Mouse (Mus musculus): Measurements from ENCODE around the gene Ap2s1. TPM values are rescaled to one million over a fixed set of nuclear protein-coding genes. Genes with fewer than 3 reads are reported as not detected.
"Not testable (repeated sequence)": the region's sequence is repeated elsewhere in the genome, so short reads cannot be mapped to it uniquely, and the experiment has no call there.

Gene Ap2s1
- polyA plus RNA-seq, 1 experiment: 118 TPM

DNA sequence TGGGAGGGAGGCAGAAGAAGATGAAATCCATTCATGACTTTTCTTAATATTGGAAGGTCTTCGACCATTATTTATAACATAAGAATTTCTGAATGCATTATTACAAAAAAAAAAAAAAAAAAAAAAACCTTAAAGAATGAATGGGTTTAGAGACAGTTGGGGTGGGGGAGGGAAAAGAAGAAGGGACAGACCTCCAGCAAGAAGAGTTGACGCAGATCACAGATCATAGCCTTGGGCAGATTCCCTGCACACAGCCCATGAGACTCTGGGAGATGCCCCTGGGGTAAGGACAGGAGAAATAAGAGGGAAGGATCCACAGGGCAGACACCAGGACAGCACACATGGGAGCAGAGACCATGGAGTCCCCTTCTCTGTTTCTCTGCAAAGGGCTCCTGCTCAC lies 16.6 kb upstream of the Ap2s1 start, which contains the start of gene Ceacam9:
Ceacam9 (plus strand) TSS at position 301 of the 400 bp plus-strand sequence.
- Histone ChIP-seq H3K4me3 (ENCODE audit: insufficient read depth, low read length) (no peak within 1 kb of the TSS), H3K27ac (ENCODE audit: insufficient read depth, low read length) (no peak within 1 kb of the TSS), H3K4me1 (ENCODE audit: control insufficient read depth, insufficient read depth, low read length) (no peaks in the 10 kb centered on the region)
- no peak for TF ChIP-seq POLR2A (IDR thresholded peaks at IDR 0.05; ENCODE audit: low read depth, low read length)
- TF ChIP-seq CTCF (IDR thresholded peaks at IDR 0.05; ENCODE audit: borderline replicate concordance, insufficient read depth, low read length): no peak

DNA sequence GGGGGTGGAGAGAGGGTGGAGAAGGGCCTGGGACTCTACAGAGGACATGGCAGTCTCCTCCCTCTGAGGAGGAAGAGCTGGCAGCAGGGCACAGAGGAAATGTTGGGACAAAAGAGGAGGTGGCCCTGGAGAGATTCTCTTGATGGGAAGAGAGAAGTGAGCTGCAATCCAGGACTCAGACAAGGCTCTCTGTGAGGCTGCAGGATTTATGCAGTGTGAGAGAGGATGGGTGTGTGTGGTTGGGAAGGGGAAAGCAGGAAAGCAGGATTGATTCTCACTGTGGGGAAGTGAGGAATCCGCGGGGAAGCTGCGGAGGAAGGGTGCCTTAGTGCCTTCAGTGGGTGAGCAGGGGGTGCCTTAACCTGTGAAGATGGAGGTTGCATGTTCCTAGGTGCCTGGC lies 15.7 kb upstream of the Ap2s1 start:
- not testable (repeated sequence) for H3K4me3 ChIP-seq (ENCODE audit: insufficient read depth, low read length); H3K27ac ChIP-seq (ENCODE audit: insufficient read depth, low read length); H3K4me1 ChIP-seq (ENCODE audit: control insufficient read depth, insufficient read depth, low read length)

DNA sequence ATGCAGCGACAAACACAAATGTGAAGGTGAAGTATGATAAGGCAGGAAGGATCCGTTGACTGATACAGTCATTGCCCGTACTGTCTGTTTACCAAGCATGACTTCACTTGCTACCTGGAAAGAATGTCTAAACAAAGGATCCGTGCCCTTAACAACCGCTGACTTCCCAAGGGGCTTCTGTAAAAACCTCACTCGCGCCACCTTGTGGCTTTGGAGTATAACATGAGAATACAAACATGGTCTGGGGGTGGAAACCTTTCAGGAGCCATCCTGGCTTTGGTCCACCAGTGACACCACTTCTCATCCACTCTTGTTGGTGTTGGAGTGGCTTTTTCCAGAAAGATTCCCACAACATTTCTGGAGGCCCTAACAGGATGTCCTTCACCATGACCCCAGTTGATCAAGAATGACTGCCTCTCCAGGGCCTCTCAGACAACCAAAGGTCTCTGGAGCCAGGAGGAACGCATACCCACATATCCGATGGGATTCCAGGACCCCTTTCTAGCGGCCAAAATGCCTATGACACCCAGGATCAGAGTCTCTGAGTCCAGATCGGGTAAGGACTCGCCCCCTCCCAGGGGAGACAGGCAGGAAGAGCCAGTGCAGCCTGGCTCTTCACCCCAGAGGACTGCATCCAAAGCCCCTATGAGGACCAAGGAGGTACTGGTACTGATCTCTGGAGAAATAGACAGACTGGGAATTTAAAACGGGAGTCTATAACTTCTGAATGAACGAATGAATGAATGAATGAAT lies 9.4 kb upstream of the Ap2s1 start:
- Histone ChIP-seq H3K4me3 (ENCODE audit: insufficient read depth, low read length) (no peak overlapping the region), H3K27ac (ENCODE audit: insufficient read depth, low read length) (no peak overlapping the region), H3K4me1 (ENCODE audit: control insufficient read depth, insufficient read depth, low read length) (no peaks in the 10 kb centered on the region)
- TF ChIP-seq POLR2A (IDR thresholded peaks at IDR 0.05; ENCODE audit: low read depth, low read length) (no peak), CTCF (IDR thresholded peaks at IDR 0.05; ENCODE audit: borderline replicate concordance, insufficient read depth, low read length) (no peak)

DNA sequence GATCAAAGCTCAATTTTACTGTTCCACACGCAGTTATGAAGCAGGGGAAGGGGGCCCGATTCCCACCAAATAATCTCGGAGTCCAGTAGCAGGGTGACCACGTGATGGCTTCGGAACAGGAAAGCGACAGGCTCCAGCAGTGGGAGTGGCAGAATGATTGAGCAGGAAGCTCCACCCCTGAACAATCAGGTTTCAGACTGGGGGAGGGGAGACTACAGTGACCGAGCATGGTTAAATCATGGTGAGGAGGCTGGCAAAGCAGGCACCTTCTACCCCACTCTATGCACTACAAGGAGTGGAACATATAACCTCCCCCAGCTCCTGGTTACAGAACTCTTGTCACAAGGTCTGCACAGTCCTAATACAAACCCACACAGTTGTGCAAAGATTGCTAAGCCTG lies 8.6 kb upstream of the Ap2s1 start:
- not testable (repeated sequence) for H3K4me1 ChIP-seq (ENCODE audit: control insufficient read depth, insufficient read depth, low read length); H3K27ac ChIP-seq (ENCODE audit: insufficient read depth, low read length); H3K4me3 ChIP-seq (ENCODE audit: insufficient read depth, low read length)

DNA sequence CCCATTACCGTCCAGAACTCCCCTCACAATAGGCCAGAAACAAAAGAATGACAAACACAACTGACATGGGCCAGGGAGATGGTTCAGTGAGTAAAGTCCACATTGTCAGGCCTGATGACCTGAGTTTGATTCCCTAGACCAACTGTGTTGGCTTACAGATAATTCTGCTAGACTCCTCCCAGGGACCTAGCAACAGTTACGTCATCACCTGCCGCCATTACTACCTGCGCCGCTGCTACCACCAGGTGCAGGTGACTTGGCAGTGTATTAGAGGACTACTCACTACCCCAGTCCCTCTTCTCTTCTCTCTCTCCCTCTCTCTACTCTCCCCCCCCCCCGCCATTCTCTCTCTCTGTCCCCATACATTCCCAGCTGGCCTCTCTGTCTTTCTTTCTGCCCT lies 7.4 kb upstream of the Ap2s1 start:
- no peak overlapping the region for H3K4me3 ChIP-seq (ENCODE audit: insufficient read depth, low read length)
- TF ChIP-seq CTCF (IDR thresholded peaks at IDR 0.05; ENCODE audit: borderline replicate concordance, insufficient read depth, low read length) (no peak), POLR2A (IDR thresholded peaks at IDR 0.05; ENCODE audit: low read depth, low read length) (no peak)
- H3K4me1 ChIP-seq (ENCODE audit: control insufficient read depth, insufficient read depth, low read length): no peaks in the 10 kb centered on the region
- no peak overlapping the region for H3K27ac ChIP-seq (ENCODE audit: insufficient read depth, low read length)

DNA sequence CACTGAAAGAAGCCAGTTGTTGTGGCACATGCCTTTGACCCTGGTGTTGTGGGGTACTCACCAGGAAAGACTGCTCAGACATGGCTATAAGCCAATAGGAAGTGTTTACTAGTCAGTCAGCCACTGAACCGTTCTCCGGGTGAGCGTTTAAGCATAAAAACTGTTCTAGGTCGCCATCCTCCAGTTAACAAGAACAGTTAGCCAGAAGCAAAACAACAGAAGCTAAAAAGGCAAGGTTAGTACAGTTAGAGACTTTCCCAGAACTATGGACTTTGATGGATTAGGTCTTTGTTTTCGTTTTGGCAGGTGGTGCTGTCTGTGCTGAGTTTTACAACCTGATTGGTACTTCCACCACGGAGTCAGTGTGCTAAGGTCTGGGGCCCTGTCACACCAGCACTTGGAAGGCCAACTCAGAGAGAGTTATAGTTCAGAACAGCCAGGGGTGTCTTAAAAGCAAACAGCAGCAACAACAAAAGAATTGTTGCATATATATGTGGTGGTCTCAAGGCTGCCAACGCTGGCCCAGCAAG lies 6.3 kb upstream of the Ap2s1 start:
- Histone ChIP-seq H3K4me3 (ENCODE audit: insufficient read depth, low read length) (no peak overlapping the region), H3K27ac (ENCODE audit: insufficient read depth, low read length) (no peak overlapping the region), H3K4me1 (ENCODE audit: control insufficient read depth, insufficient read depth, low read length) (no peaks in the 10 kb centered on the region)
- no peak for TF ChIP-seq CTCF (IDR thresholded peaks at IDR 0.05; ENCODE audit: borderline replicate concordance, insufficient read depth, low read length)
- no peak for TF ChIP-seq POLR2A (IDR thresholded peaks at IDR 0.05; ENCODE audit: low read depth, low read length)

DNA sequence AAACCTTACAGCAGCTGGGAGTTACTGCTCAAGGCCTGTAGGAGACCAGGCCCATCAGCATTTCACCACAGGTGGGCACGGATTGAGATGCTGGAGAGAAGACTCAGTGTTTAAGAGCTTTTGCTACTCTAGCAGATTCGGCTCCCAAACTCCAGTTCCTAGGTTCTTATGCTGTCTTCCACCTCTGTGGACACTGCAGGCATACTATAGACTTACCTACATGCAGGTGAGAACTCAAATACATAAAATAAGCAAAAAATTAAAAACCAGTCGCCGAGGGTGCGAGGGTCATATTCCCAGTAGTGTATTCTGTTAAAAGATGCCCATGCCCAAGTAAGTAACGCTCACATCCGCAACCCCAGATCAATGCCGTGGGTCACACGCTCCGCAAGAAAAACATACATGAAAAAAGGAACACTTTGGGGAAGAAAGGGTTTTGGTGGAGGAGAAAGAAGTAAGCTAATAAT lies 571 bp upstream of the Ap2s1 start:
- Histone ChIP-seq H3K4me3 (ENCODE audit: insufficient read depth, low read length) (peak overlapping the region; percentile 27), H3K27ac (ENCODE audit: insufficient read depth, low read length) (no peak overlapping the region), H3K4me1 (ENCODE audit: control insufficient read depth, insufficient read depth, low read length) (peaks cover 6% of the 10 kb centered on the region; the same call in 1 of the 2 replicates)
- TF ChIP-seq CTCF (IDR thresholded peaks at IDR 0.05; ENCODE audit: borderline replicate concordance, insufficient read depth, low read length): no peak
- TF ChIP-seq POLR2A (IDR thresholded peaks at IDR 0.05; ENCODE audit: low read depth, low read length): no peak

DNA sequence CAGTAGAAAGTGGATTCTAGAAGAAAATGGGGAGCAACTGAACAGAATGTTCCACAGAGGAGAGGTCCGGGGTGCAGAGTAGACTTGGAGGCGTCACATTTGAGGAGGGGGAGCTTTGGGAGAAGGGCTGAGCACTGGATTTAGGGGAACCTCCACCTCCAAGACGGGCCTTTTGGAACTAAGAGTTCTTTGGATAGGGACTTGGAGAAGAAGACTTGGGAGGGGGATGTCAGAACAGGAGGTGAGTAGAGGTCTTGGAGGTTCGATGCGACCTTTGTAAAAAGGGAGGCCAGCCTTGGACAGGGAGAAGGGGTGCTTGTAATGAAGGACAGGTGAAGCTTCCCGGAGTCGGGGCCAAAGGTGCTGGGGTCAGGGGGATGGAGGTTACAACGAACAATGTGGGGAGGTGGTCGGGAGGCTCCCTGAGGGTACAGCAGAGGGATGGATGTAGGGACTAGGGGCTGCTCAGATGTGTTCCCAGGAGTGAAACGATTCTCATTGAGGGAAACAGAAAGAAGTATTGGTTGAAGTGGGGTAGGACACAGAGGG lies 920 bp downstream of the Ap2s1 start:
- Histone ChIP-seq H3K4me1 (ENCODE audit: control insufficient read depth, insufficient read depth, low read length) (peaks cover 6% of the 10 kb centered on the region; the same call in 1 of the 2 replicates), H3K4me3 (ENCODE audit: insufficient read depth, low read length) (peak overlapping the region; percentile 97), H3K27ac (ENCODE audit: insufficient read depth, low read length) (no peak overlapping the region)
- no peak for TF ChIP-seq POLR2A (IDR thresholded peaks at IDR 0.05; ENCODE audit: low read depth, low read length)

DNA sequence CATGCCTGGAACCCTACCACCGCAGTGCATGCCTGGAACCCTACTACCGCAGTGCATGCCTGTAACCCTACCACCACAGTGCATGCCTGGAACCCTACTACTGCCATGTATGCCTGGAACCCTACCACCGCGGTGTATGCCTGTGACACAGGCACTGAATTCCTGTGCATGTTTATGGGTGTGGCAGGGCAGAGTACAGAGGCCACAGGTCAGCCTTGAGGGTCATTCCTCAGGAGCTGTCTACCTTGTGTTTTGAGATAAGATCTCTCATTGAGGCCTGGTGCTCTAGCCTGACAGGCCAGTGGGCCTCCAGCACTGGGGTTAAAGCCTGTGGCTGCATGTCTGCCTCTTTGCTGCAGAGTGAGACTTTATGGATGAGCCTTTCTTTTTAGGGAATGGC lies 7.2 kb downstream of the Ap2s1 start:
- no peak for TF ChIP-seq CTCF (IDR thresholded peaks at IDR 0.05; ENCODE audit: borderline replicate concordance, insufficient read depth, low read length)
- no peak for TF ChIP-seq POLR2A (IDR thresholded peaks at IDR 0.05; ENCODE audit: low read depth, low read length)
- Histone ChIP-seq H3K4me1 (ENCODE audit: control insufficient read depth, insufficient read depth, low read length) (no peaks in the 10 kb centered on the region), H3K27ac (ENCODE audit: insufficient read depth, low read length) (no peak overlapping the region), H3K4me3 (ENCODE audit: insufficient read depth, low read length) (no peak overlapping the region)

DNA sequence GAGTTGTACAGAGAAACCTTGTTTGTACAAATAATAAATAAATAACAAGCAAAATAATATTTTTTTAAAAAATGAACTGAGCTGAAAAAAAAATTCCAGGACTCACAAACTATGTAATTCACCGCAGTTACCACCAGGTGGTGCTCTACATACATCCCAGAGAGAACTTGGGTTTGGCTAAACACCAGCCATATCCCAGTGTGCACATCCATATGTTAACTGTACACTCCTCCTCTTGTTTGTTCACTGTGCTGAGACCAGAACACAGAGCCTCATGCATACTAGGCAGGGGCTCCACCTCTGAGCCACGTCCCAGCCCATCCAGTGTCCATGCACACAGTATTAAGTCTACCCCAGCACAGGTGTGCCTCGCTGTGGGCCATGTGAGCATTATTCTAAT lies 7.9 kb downstream of the Ap2s1 start:
- no peak for TF ChIP-seq CTCF (IDR thresholded peaks at IDR 0.05; ENCODE audit: borderline replicate concordance, insufficient read depth, low read length)
- TF ChIP-seq POLR2A (IDR thresholded peaks at IDR 0.05; ENCODE audit: low read depth, low read length): no peak
- Histone ChIP-seq H3K4me3 (ENCODE audit: insufficient read depth, low read length) (no peak overlapping the region), H3K27ac (ENCODE audit: insufficient read depth, low read length) (no peak overlapping the region), H3K4me1 (ENCODE audit: control insufficient read depth, insufficient read depth, low read length) (no peaks in the 10 kb centered on the region)

Measured in embryonic fibroblast, embryonic 13.5 days (primary cell).